Mouse (Mus musculus): ENCODE measurements around the gene Lrp1. TPM values are rescaled to one million over a fixed set of nuclear protein-coding genes. Genes with fewer than 3 reads are reported as not detected.

Gene Lrp1
- polyA plus RNA-seq, 1 experiment from 2014 or later, result 51.8 TPM

- no peak overlapping the region for H3K27ac ChIP-seq
- DNase-seq (ENCODE audit: low spot score), result no peak
- 0 out of 2 replicates have a peak, but pooled peaks cover 5% of the 10 kb centered on the region for H3K36me3 ChIP-seq
- no peaks in the 10 kb centered on the region for H3K9me3 ChIP-seq
- H3K27me3 ChIP-seq (ENCODE audit: insufficient read depth, poor library complexity, severe bottlenecking), result 0 out of 2 replicates have a peak, but pooled peaks cover 4% of the 10 kb centered on the region
- peaks cover 88% of the 10 kb centered on the region for H3K4me1 ChIP-seq
- 38% methylated on average over 6 of the region's 6 CpGs for WGBS
- no peak overlapping the region for H3K4me3 ChIP-seq
These were observed 2.8 kb downstream of the Lrp1 start for GRCm38 (mm10) chr10:127618173-127618572.

- Histone ChIP-seq H3K4me3 (no peak overlapping the region), H3K9me3 (no peaks in the 10 kb centered on the region), H3K27ac (peak overlapping the region; percentile 82)
These were observed 3.7 kb downstream of the Lrp1 start for GRCm38 (mm10) chr10:127617294-127617693.

GRCm38 (mm10) chr10:127616261-127616679, 4.7 kb downstream of the Lrp1 start:
- WGBS, result 23% methylated on average over 7 of the region's 7 CpGs
- Histone ChIP-seq H3K36me3 (peaks cover 18% of the 10 kb centered on the region), H3K4me1 (peaks cover 91% of the 10 kb centered on the region), H3K4me3 (no peak overlapping the region), H3K27me3 (ENCODE audit: insufficient read depth, poor library complexity, severe bottlenecking) (0 out of 2 replicates have a peak, but pooled peaks cover 4% of the 10 kb centered on the region), H3K27ac (peak overlapping the region; percentile 82), H3K9me3 (no peaks in the 10 kb centered on the region)
- DNase-seq (ENCODE audit: low spot score), result no peak

More at GRCm38 (mm10) chr10:127617294-127617693, 3.7 kb downstream of the Lrp1 start:
- 0 out of 2 replicates have a peak, but pooled peaks cover 4% of the 10 kb centered on the region for H3K27me3 ChIP-seq (ENCODE audit: insufficient read depth, poor library complexity, severe bottlenecking)
- WGBS, result 36% methylated on average over 4 of the region's 4 CpGs
- no peak for DNase-seq (ENCODE audit: low spot score)
- peaks cover 95% of the 10 kb centered on the region for H3K4me1 ChIP-seq
- peaks cover 8% of the 10 kb centered on the region for H3K36me3 ChIP-seq

- DNase-seq (ENCODE audit: low spot score), result no peak
- Histone ChIP-seq H3K27ac (peak overlapping the region; percentile 82), H3K4me1 (peaks cover 86% of the 10 kb centered on the region), H3K9me3 (no peaks in the 10 kb centered on the region), H3K27me3 (ENCODE audit: insufficient read depth, poor library complexity, severe bottlenecking) (0 out of 2 replicates have a peak, but pooled peaks cover 4% of the 10 kb centered on the region), H3K36me3 (peaks cover 23% of the 10 kb centered on the region), H3K4me3 (no peak overlapping the region)
- 43% methylated on average over 3 of the region's 3 CpGs for WGBS
These were observed 5.4 kb downstream of the Lrp1 start for GRCm38 (mm10) chr10:127615591-127615990.

- DNase-seq (ENCODE audit: low spot score), result no peak
- peaks cover 82% of the 10 kb centered on the region for H3K4me1 ChIP-seq
- H3K27me3 ChIP-seq (ENCODE audit: insufficient read depth, poor library complexity, severe bottlenecking), result 0 out of 2 replicates have a peak, but pooled peaks cover 4% of the 10 kb centered on the region
- H3K27ac ChIP-seq, result peak overlapping the region; percentile 82
- 18% methylated on average over 2 of the region's 2 CpGs for WGBS
- peaks cover 29% of the 10 kb centered on the region for H3K36me3 ChIP-seq
- H3K4me3 ChIP-seq, result peak overlapping the region; percentile 36; the same call in 1 of the 2 replicates
- no peaks in the 10 kb centered on the region for H3K9me3 ChIP-seq
These were observed 5.9 kb downstream of the Lrp1 start for GRCm38 (mm10) chr10:127615034-127615374.

- Histone ChIP-seq H3K27ac (peak overlapping the region; percentile 82), H3K4me1 (peaks cover 82% of the 10 kb centered on the region), H3K9me3 (no peaks in the 10 kb centered on the region), H3K36me3 (peaks cover 35% of the 10 kb centered on the region), H3K4me3 (peak overlapping the region; percentile 36), H3K27me3 (ENCODE audit: insufficient read depth, poor library complexity, severe bottlenecking) (0 out of 2 replicates have a peak, but pooled peaks cover 4% of the 10 kb centered on the region)
- WGBS, result 28% methylated on average over 12 of the region's 12 CpGs
- no peak for DNase-seq (ENCODE audit: low spot score)
These were observed 6.5 kb downstream of the Lrp1 start for GRCm38 (mm10) chr10:127614236-127615033.

GRCm38 (mm10) chr10:127612079-127612775, 8.7 kb downstream of the Lrp1 start:
- Histone ChIP-seq H3K4me3 (no peak overlapping the region), H3K27ac (peak overlapping the region; percentile 19; the same call in 1 of the 2 replicates), H3K36me3 (peaks cover 56% of the 10 kb centered on the region), H3K4me1 (peaks cover 61% of the 10 kb centered on the region), H3K27me3 (ENCODE audit: insufficient read depth, poor library complexity, severe bottlenecking) (no peaks in the 10 kb centered on the region), H3K9me3 (no peaks in the 10 kb centered on the region)
- 61% methylated on average over 14 of the region's 14 CpGs for WGBS
- no peak for DNase-seq (ENCODE audit: low spot score)

GRCm38 (mm10) chr10:127610066-127610415, 10.9 kb downstream of the Lrp1 start:
- peaks cover 42% of the 10 kb centered on the region for H3K4me1 ChIP-seq
- 86% methylated on average over 9 of the region's 9 CpGs for WGBS

GRCm38 (mm10) chr10:127609415-127610065, 11.4 kb downstream of the Lrp1 start:
- DNase-seq (ENCODE audit: low spot score), result no peak
- Histone ChIP-seq H3K27ac (no peak overlapping the region), H3K4me3 (no peak overlapping the region), H3K4me1 (peaks cover 42% of the 10 kb centered on the region), H3K36me3 (peaks cover 78% of the 10 kb centered on the region), H3K27me3 (ENCODE audit: insufficient read depth, poor library complexity, severe bottlenecking) (no peaks in the 10 kb centered on the region), H3K9me3 (no peaks in the 10 kb centered on the region)
- WGBS, result 68% methylated on average over 9 of the region's 9 CpGs

More at GRCm38 (mm10) chr10:127610066-127610415, 10.9 kb downstream of the Lrp1 start:
- no peak for DNase-seq (ENCODE audit: low spot score)
- Histone ChIP-seq H3K4me3 (no peak overlapping the region), H3K27ac (no peak overlapping the region), H3K27me3 (ENCODE audit: insufficient read depth, poor library complexity, severe bottlenecking) (no peaks in the 10 kb centered on the region), H3K9me3 (no peaks in the 10 kb centered on the region), H3K36me3 (peaks cover 73% of the 10 kb centered on the region)

GRCm38 (mm10) chr10:127607059-127607458, 13.9 kb downstream of the Lrp1 start:
- Histone ChIP-seq H3K4me3 (no peak overlapping the region), H3K27me3 (ENCODE audit: insufficient read depth, poor library complexity, severe bottlenecking) (no peaks in the 10 kb centered on the region), H3K4me1 (peaks cover 37% of the 10 kb centered on the region), H3K27ac (no peak overlapping the region), H3K36me3 (peaks cover 86% of the 10 kb centered on the region), H3K9me3 (no peaks in the 10 kb centered on the region)
- 90% methylated on average over 7 of the region's 7 CpGs for WGBS
- DNase-seq (ENCODE audit: low spot score), result no peak

- H3K4me1 ChIP-seq, result peaks cover 38% of the 10 kb centered on the region
These were observed 15.2 kb downstream of the Lrp1 start for GRCm38 (mm10) chr10:127605756-127606155.

GRCm38 (mm10) chr10:127605251-127605547, 15.7 kb downstream of the Lrp1 start:
- Histone ChIP-seq H3K27ac (peak overlapping the region; percentile 36; the same call in 1 of the 2 replicates), H3K4me3 (no peak overlapping the region), H3K9me3 (no peaks in the 10 kb centered on the region), H3K4me1 (peaks cover 44% of the 10 kb centered on the region), H3K36me3 (peaks cover 76% of the 10 kb centered on the region), H3K27me3 (ENCODE audit: insufficient read depth, poor library complexity, severe bottlenecking) (no peaks in the 10 kb centered on the region)
- WGBS, result 82% methylated on average over 8 of the region's 8 CpGs
- DNase-seq (ENCODE audit: low spot score), result no peak

More at GRCm38 (mm10) chr10:127605756-127606155, 15.2 kb downstream of the Lrp1 start:
- DNase-seq (ENCODE audit: low spot score), result no peak
- Histone ChIP-seq H3K36me3 (peaks cover 81% of the 10 kb centered on the region), H3K27ac (no peak overlapping the region), H3K9me3 (no peaks in the 10 kb centered on the region), H3K27me3 (ENCODE audit: insufficient read depth, poor library complexity, severe bottlenecking) (no peaks in the 10 kb centered on the region), H3K4me3 (no peak overlapping the region)
- WGBS, result 93% methylated on average over 9 of the region's 9 CpGs

All from heart, embryonic 10.5 days (tissue).